Mouse (Mus musculus): Measurements from ENCODE around the gene Olfr1261. TPM values are rescaled to one million over a fixed set of nuclear protein-coding genes. Genes with fewer than 3 reads are reported as not detected.

Gene Olfr1261
- not detected in 2 replicates for polyA plus RNA-seq (2015; fragmentation: Nextera tagmentation; extraction: Ambion mirVana)

GRCm38 (mm10) chr2:89990921-89991320 is at the start of gene Olfr1261:
TSS of gene Olfr1261 (plus strand) at chr2:89991221.
- Histone ChIP-seq H3K9ac (no peak within 1 kb of the TSS), H3K27me3 (no peaks in the 10 kb centered on the region), H3K27ac (no peak within 1 kb of the TSS), H3K4me2 (no peak within 1 kb of the TSS), H3K36me3 (no peaks in the 10 kb centered on the region), H3K9me3 (replicated peaks) (no peaks in the 10 kb centered on the region), H3K4me3 (replicated peaks) (no peak within 1 kb of the TSS), H3K4me1 (no peaks in the 10 kb centered on the region)
- ATAC-seq (replicated peaks; ENCODE audit: low FRiP score) = no peak

GRCm38 (mm10) chr2:89948564-89948963 is 42.5 kb upstream of the Olfr1261 start, which contains the start of gene Olfr1259:
TSS of gene Olfr1259 (minus strand) at chr2:89948664.
- Histone ChIP-seq H3K9ac (no peak within 1 kb of the TSS), H3K4me3 (replicated peaks) (no peak within 1 kb of the TSS), H3K27me3 (no peaks in the 10 kb centered on the region), H3K27ac (no peak within 1 kb of the TSS), H3K9me3 (replicated peaks) (no peaks in the 10 kb centered on the region), H3K36me3 (no peaks in the 10 kb centered on the region), H3K4me2 (no peak within 1 kb of the TSS), H3K4me1 (no peaks in the 10 kb centered on the region)
- no peak for ATAC-seq (replicated peaks; ENCODE audit: low FRiP score)
- 84% methylated on average over 5 of the region's 5 CpGs for WGBS

- peak; percentile 73 for ATAC-seq (replicated peaks; ENCODE audit: low FRiP score)
- no peaks in the 10 kb centered on the region for H3K9me3 ChIP-seq (replicated peaks)
- no peak within 1 kb of the TSS for H3K4me2 ChIP-seq
- H3K27me3 ChIP-seq = no peaks in the 10 kb centered on the region
- H3K36me3 ChIP-seq = no peaks in the 10 kb centered on the region
- no peak within 1 kb of the TSS for H3K27ac ChIP-seq
- 13% methylated on average over 2 of the region's 2 CpGs for WGBS
- no peak within 1 kb of the TSS for H3K4me3 ChIP-seq (replicated peaks)
- H3K9ac ChIP-seq = no peak within 1 kb of the TSS
- 0 out of 2 replicates have a peak, but pooled peaks cover 3% of the 10 kb centered on the region for H3K4me1 ChIP-seq
Measured at GRCm38 (mm10) chr2:89974184-89974583, 16.8 kb upstream of the Olfr1261 start, which contains the start of gene Olfr1260. TSS of gene Olfr1260 (plus strand) at chr2:89974340.

- 0 out of 2 replicates have a peak, but pooled peaks cover 3% of the 10 kb centered on the region for H3K4me1 ChIP-seq
- no peak overlapping the region for H3K4me2 ChIP-seq
- no peaks in the 10 kb centered on the region for H3K27me3 ChIP-seq
- WGBS = 81% methylated on average over 2 of the region's 2 CpGs
- no peaks in the 10 kb centered on the region for H3K36me3 ChIP-seq
- no peaks in the 10 kb centered on the region for H3K9me3 ChIP-seq (replicated peaks)
- H3K4me3 ChIP-seq (replicated peaks) = no peak overlapping the region
- ATAC-seq (replicated peaks; ENCODE audit: low FRiP score) = no peak
- no peak overlapping the region for H3K27ac ChIP-seq
- H3K9ac ChIP-seq = no peak overlapping the region
Measured at GRCm38 (mm10) chr2:89977709-89978108, 13.3 kb upstream of the Olfr1261 start.

- Histone ChIP-seq H3K9me3 (replicated peaks) (no peaks in the 10 kb centered on the region), H3K27me3 (no peaks in the 10 kb centered on the region), H3K36me3 (no peaks in the 10 kb centered on the region), H3K9ac (no peak within 1 kb of the TSS), H3K4me1 (no peaks in the 10 kb centered on the region), H3K4me2 (no peak within 1 kb of the TSS), H3K4me3 (replicated peaks) (no peak within 1 kb of the TSS), H3K27ac (no peak within 1 kb of the TSS)
- ATAC-seq (replicated peaks; ENCODE audit: low FRiP score) = no peak
Measured at GRCm38 (mm10) chr2:89999845-90000244, 8.8 kb downstream of the Olfr1261 start, which contains the start of gene Olfr1262. TSS of gene Olfr1262 (plus strand) at chr2:90000145.

- no peak within 1 kb of the TSS for H3K27ac ChIP-seq
- no peaks in the 10 kb centered on the region for H3K4me1 ChIP-seq
- no peaks in the 10 kb centered on the region for H3K27me3 ChIP-seq
- no peaks in the 10 kb centered on the region for H3K36me3 ChIP-seq
- no peak within 1 kb of the TSS for H3K9ac ChIP-seq
- ATAC-seq (replicated peaks; ENCODE audit: low FRiP score) = no peak
- no peak within 1 kb of the TSS for H3K4me3 ChIP-seq (replicated peaks)
- 77% methylated on average over 2 of the region's 2 CpGs for WGBS
- H3K4me2 ChIP-seq = no peak within 1 kb of the TSS
- no peaks in the 10 kb centered on the region for H3K9me3 ChIP-seq (replicated peaks)
Measured at GRCm38 (mm10) chr2:90011831-90012230, 20.8 kb downstream of the Olfr1261 start, which contains the start of gene Olfr1263. TSS of gene Olfr1263 (plus strand) at chr2:90012131.

GRCm38 (mm10) chr2:90025477-90025876 is 34.5 kb downstream of the Olfr1261 start, which contains the start of gene Olfr1264:
TSS of gene Olfr1264 (minus strand) at chr2:90025577.
- ATAC-seq (replicated peaks; ENCODE audit: low FRiP score) = no peak
- Histone ChIP-seq H3K9me3 (replicated peaks) (no peaks in the 10 kb centered on the region), H3K9ac (no peak within 1 kb of the TSS), H3K27me3 (no peaks in the 10 kb centered on the region), H3K4me2 (no peak within 1 kb of the TSS), H3K4me3 (replicated peaks) (no peak within 1 kb of the TSS), H3K36me3 (no peaks in the 10 kb centered on the region), H3K4me1 (no peaks in the 10 kb centered on the region), H3K27ac (no peak within 1 kb of the TSS)
- WGBS = 66% methylated on average over 2 of the region's 2 CpGs

- Histone ChIP-seq H3K27ac (no peak within 1 kb of the TSS), H3K9ac (no peak within 1 kb of the TSS), H3K27me3 (no peaks in the 10 kb centered on the region), H3K4me3 (replicated peaks) (no peak within 1 kb of the TSS), H3K4me1 (no peaks in the 10 kb centered on the region), H3K36me3 (no peaks in the 10 kb centered on the region), H3K9me3 (replicated peaks) (no peaks in the 10 kb centered on the region), H3K4me2 (no peak within 1 kb of the TSS)
- ATAC-seq (replicated peaks; ENCODE audit: low FRiP score) = no peak
Measured at GRCm38 (mm10) chr2:90035037-90035436, 44.0 kb downstream of the Olfr1261 start, which contains the start of gene Olfr1265. TSS of gene Olfr1265 (plus strand) at chr2:90035337.

Other genes with a start within 250 kb of the Olfr1261 start
- not detected in 2 replicates for gene Olfr1253, start 234.1 kb upstream of the Olfr1261 start, polyA plus RNA-seq (2015; fragmentation: Nextera tagmentation; extraction: Ambion mirVana)
- not detected in 2 replicates for gene Olfr1254, start 197.6 kb upstream of the Olfr1261 start, polyA plus RNA-seq (2015; fragmentation: Nextera tagmentation; extraction: Ambion mirVana)
- not detected in 2 replicates for gene Olfr1255, start 179.2 kb upstream of the Olfr1261 start, polyA plus RNA-seq (2015; fragmentation: Nextera tagmentation; extraction: Ambion mirVana)
- not detected in 2 replicates for gene Olfr1256, start 149.7 kb upstream of the Olfr1261 start, polyA plus RNA-seq (2015; fragmentation: Nextera tagmentation; extraction: Ambion mirVana)
- not detected in 2 replicates for gene Olfr48, start 143.0 kb upstream of the Olfr1261 start, polyA plus RNA-seq (2015; fragmentation: Nextera tagmentation; extraction: Ambion mirVana)
- gene Olfr1257, start 112.8 kb upstream of the Olfr1261 start, polyA plus RNA-seq (2015; fragmentation: Nextera tagmentation; extraction: Ambion mirVana) = not detected in 2 replicates
- not detected in 2 replicates for gene Olfr1258, start 63.9 kb upstream of the Olfr1261 start, polyA plus RNA-seq (2015; fragmentation: Nextera tagmentation; extraction: Ambion mirVana)
- gene Olfr1259, start 42.6 kb upstream of the Olfr1261 start, polyA plus RNA-seq (2015; fragmentation: Nextera tagmentation; extraction: Ambion mirVana) = not detected in 2 replicates
- not detected in 2 replicates for gene Olfr1260, start 16.9 kb upstream of the Olfr1261 start, polyA plus RNA-seq (2015; fragmentation: Nextera tagmentation; extraction: Ambion mirVana)
- not detected in 2 replicates for gene Olfr1262, start 8.9 kb downstream of the Olfr1261 start, polyA plus RNA-seq (2015; fragmentation: Nextera tagmentation; extraction: Ambion mirVana)
- gene Olfr1263, start 20.9 kb downstream of the Olfr1261 start, polyA plus RNA-seq (2015; fragmentation: Nextera tagmentation; extraction: Ambion mirVana) = not detected in 2 replicates
- gene Olfr1264, start 34.4 kb downstream of the Olfr1261 start, polyA plus RNA-seq (2015; fragmentation: Nextera tagmentation; extraction: Ambion mirVana) = not detected in 2 replicates
- gene Olfr1265, start 44.1 kb downstream of the Olfr1261 start, polyA plus RNA-seq (2015; fragmentation: Nextera tagmentation; extraction: Ambion mirVana) = not detected in 2 replicates
- gene Olfr140, start 72.4 kb downstream of the Olfr1261 start, polyA plus RNA-seq (2015; fragmentation: Nextera tagmentation; extraction: Ambion mirVana) = not detected in 2 replicates
- not detected in 2 replicates for gene Olfr1269, start 130.2 kb downstream of the Olfr1261 start, polyA plus RNA-seq (2015; fragmentation: Nextera tagmentation; extraction: Ambion mirVana)
- gene Olfr32, start 151.1 kb downstream of the Olfr1261 start, polyA plus RNA-seq (2015; fragmentation: Nextera tagmentation; extraction: Ambion mirVana) = not detected in 2 replicates
- 0.06 TPM in 1 of 2 replicates, not detected in the other for gene Olfr1270, start 161.9 kb downstream of the Olfr1261 start, polyA plus RNA-seq (2015; fragmentation: Nextera tagmentation; extraction: Ambion mirVana)
- not detected in 2 replicates for gene Olfr1506, start 233.3 kb downstream of the Olfr1261 start, polyA plus RNA-seq (2015; fragmentation: Nextera tagmentation; extraction: Ambion mirVana)

All from kidney, embryonic 15.5 days (tissue).